8 mouse cellular contexts compared by ENCODE assay signal in genomic region chr1:37540810-37541658, GRCm38 (mm10). TPM values are rescaled to one million over a fixed set of nuclear protein-coding genes. Genes with fewer than 3 reads are reported as not detected.
DNase-seq lines count a peak whose midpoint lies in the region; ATAC-seq and TF ChIP-seq lines count a peak whose summit lies in the region.

Mgat4a (minus strand) TSS chr1:37541016.

- TF ChIP-seq CTCF in embryonic fibroblast, embryonic 13.5 days (IDR thresholded peaks at IDR 0.05; ENCODE audit: borderline replicate concordance, insufficient read depth, low read length): no peak
- no peak; the same call in 1 of the 2 replicates for TF ChIP-seq CTCF in kidney, postnatal 0 days (IDR thresholded peaks at IDR 0.05; ENCODE audit: low read depth)
- TF ChIP-seq CTCF in liver, adult 2 months (IDR thresholded peaks at IDR 0.05; ENCODE audit: low read depth, low read length): no peak

- peak within 1 kb of the TSS; percentile 87 for H3K9ac ChIP-seq in heart, embryonic 13.5 days
- peak within 1 kb of the TSS; percentile 71 for H3K9ac ChIP-seq in kidney, postnatal 0 days (ENCODE audit: low read depth, low read length)
- H3K9ac ChIP-seq in liver, adult 2 months (ENCODE audit: low read depth, low read length): peak within 1 kb of the TSS; percentile 71

- H3K4me1 ChIP-seq in embryonic fibroblast, embryonic 13.5 days (ENCODE audit: control insufficient read depth, insufficient read depth, low read length): no peaks in the 10 kb centered on the region
- H3K4me1 ChIP-seq in heart, embryonic 13.5 days: peaks cover 7% of the 10 kb centered on the region
- no peaks in the 10 kb centered on the region; the same call in 1 of the 2 replicates for H3K4me1 ChIP-seq in kidney, postnatal 0 days (replicated peaks; ENCODE audit: insufficient read depth, low read length)
- H3K4me1 ChIP-seq in liver, adult 2 months (ENCODE audit: control insufficient read depth, insufficient read depth, low read length): peaks cover 4% of the 10 kb centered on the region

- WGBS in heart, embryonic 13.5 days: 1% methylated on average over 66 of the region's 72 CpGs
- 1% methylated on average over 54 of the region's 72 CpGs for WGBS in kidney, postnatal 0 days
- 1% methylated on average over 70 of the region's 72 CpGs for WGBS in liver, adult 2 months

- DNase-seq in B cell, adult 2 months: peak; percentile 87 to 88
- peak; percentile 97 for DNase-seq in brain, adult 2 months (ENCODE audit: low read depth, low spot score)
- DNase-seq in kidney, postnatal 0 days (ENCODE audit: low spot score): peak; percentile 96
- peak; percentile 24 for DNase-seq in liver, adult 2 months (ENCODE audit: extremely low read depth, low read depth, low spot score)
- DNase-seq in spleen, postnatal 4 days (ENCODE audit: low spot score in 2 of 2): peak; percentile 86 to 91

- peak within 1 kb of the TSS; percentile 53 for H3K4me3 ChIP-seq in embryonic fibroblast, embryonic 13.5 days (ENCODE audit: insufficient read depth, low read length)
- peak within 1 kb of the TSS; percentile 81 for H3K4me3 ChIP-seq in heart, embryonic 13.5 days
- peak within 1 kb of the TSS; percentile 83 for H3K4me3 ChIP-seq in kidney, postnatal 0 days (replicated peaks; ENCODE audit: low read depth, low read length)
- H3K4me3 ChIP-seq in liver, adult 2 months (ENCODE audit: insufficient read depth, low read depth, low read length): peak within 1 kb of the TSS; percentile 92

- H3K4me2 ChIP-seq in heart, embryonic 13.5 days: peak within 1 kb of the TSS; percentile 97
- peak within 1 kb of the TSS; percentile 97 for H3K4me2 ChIP-seq in kidney, postnatal 0 days (ENCODE audit: low read length)

- H3K79me2 ChIP-seq in liver, adult 2 months (ENCODE audit: control insufficient read depth, insufficient read depth, low read length): no peaks in the 10 kb centered on the region

- no peaks in the 10 kb centered on the region for H3K9me3 ChIP-seq in heart, embryonic 13.5 days
- no peaks in the 10 kb centered on the region for H3K9me3 ChIP-seq in kidney, postnatal 0 days (replicated peaks; ENCODE audit: low read length)

- no peak within 1 kb of the TSS for H3K27ac ChIP-seq in embryonic fibroblast, embryonic 13.5 days (ENCODE audit: insufficient read depth, low read length)
- H3K27ac ChIP-seq in heart, embryonic 13.5 days (replicated peaks): peak within 1 kb of the TSS; percentile 58; the same call in 1 of the 2 replicates
- H3K27ac ChIP-seq in kidney, postnatal 0 days: no peak within 1 kb of the TSS
- no peak within 1 kb of the TSS for H3K27ac ChIP-seq in liver, adult 2 months (replicated peaks; ENCODE audit: insufficient read depth, low read depth, low read length)

- ATAC-seq in heart, embryonic 13.5 days (ENCODE audit: extremely low read depth, insufficient number of reproducible peaks, low FRiP score, low TSS enrichment): peak; percentile 91
- ATAC-seq in kidney, postnatal 0 days (replicated peaks; ENCODE audit: low FRiP score, low read depth): peak; percentile 98
- peak; percentile 92 for ATAC-seq in monocyte, adult 5-6 weeks (replicated peaks; ENCODE audit: insufficient number of reproducible peaks, low FRiP score, low TSS enrichment, poor library complexity, severe bottlenecking)

- peak; percentile 68 for TF ChIP-seq POLR2A in embryonic fibroblast, embryonic 13.5 days (IDR thresholded peaks at IDR 0.05; ENCODE audit: low read depth, low read length)
- TF ChIP-seq POLR2A in liver, adult 2 months (IDR thresholded peaks at IDR 0.05; ENCODE audit: extremely low read depth, insufficient read depth, low read length): no peak

- H3K27me3 ChIP-seq in heart, embryonic 13.5 days (replicated peaks): peaks cover 39% of the 10 kb centered on the region
- no peaks in the 10 kb centered on the region for H3K27me3 ChIP-seq in kidney, postnatal 0 days (ENCODE audit: insufficient read depth, low read length)
- peaks cover 13% of the 10 kb centered on the region for H3K27me3 ChIP-seq in liver, adult 2 months (ENCODE audit: control insufficient read depth, insufficient read depth, low read length)

- no peaks in the 10 kb centered on the region for H3K36me3 ChIP-seq in heart, embryonic 13.5 days
- no peaks in the 10 kb centered on the region for H3K36me3 ChIP-seq in kidney, postnatal 0 days (ENCODE audit: insufficient read depth, low read length)
- no peaks in the 10 kb centered on the region for H3K36me3 ChIP-seq in liver, adult 2 months (ENCODE audit: control insufficient read depth, insufficient read depth, low read length)

RNA-seq across cellular contexts. Expression of gene Mgat4a, which starts in this region (rescaled TPM):
- 1.6 and 2.2 TPM in 2 replicates for polyA plus RNA-seq in embryonic fibroblast, embryonic 13.5 days (2011; ENCODE audit: insufficient read length, low read depth, missing spikeins)
- 2.1 and 3.8 TPM in 2 replicates for polyA plus RNA-seq in heart, embryonic 13.5 days (2015; fragmentation: Nextera tagmentation; extraction: Ambion mirVana)
- 6.9 and 8.3 TPM in 2 replicates for polyA plus RNA-seq in kidney, postnatal 0 days (2015; fragmentation: Nextera tagmentation; extraction: Ambion mirVana)
- 1.2 and 1.5 TPM in 2 replicates for total RNA-seq in liver, adult 2 months (2014; rRNA removed)
- polyA plus RNA-seq in liver, adult 2 months (2012; rRNA removed): 0.17 and 0.21 TPM in 2 replicates
- 19.1 to 38.8 TPM (median 27.1 TPM) in 3 replicates for total RNA-seq in monocyte, adult 5-6 weeks (2017)

Comparison
In these comparisons a context has a peak if more than half of its experiments do, and no peak if none do; other contexts are left out.
1. DNase-seq: peak in every context shown above with its lines; median percentile 97 in brain, adult 2 months; 96 in kidney, postnatal 0 days; 88 in spleen, postnatal 4 days; 88 in B cell, adult 2 months; 24 in liver, adult 2 months.